Mouse (Mus musculus) frontal cortex, adult (tissue): Measurements from ENCODE around the gene Arpc4.
A peak's percentile ranks its signal among the peaks of the same experiment; 100 is the strongest.
"Not testable (repeated sequence)": the region's sequence is repeated elsewhere in the genome, so short reads cannot be mapped to it uniquely, and the experiment has no call there.

Source experiments
- ATAC-seq: cut with Nextera tagmentation; 2 replicates; pipeline ENCODE4 v1.9.2; 2017; ENCODE audit warnings: mild to moderate bottlenecking, moderate library complexity, mixed read lengths; ENCODE audit not compliant: low TSS enrichment

Gene Arpc4

DNA sequence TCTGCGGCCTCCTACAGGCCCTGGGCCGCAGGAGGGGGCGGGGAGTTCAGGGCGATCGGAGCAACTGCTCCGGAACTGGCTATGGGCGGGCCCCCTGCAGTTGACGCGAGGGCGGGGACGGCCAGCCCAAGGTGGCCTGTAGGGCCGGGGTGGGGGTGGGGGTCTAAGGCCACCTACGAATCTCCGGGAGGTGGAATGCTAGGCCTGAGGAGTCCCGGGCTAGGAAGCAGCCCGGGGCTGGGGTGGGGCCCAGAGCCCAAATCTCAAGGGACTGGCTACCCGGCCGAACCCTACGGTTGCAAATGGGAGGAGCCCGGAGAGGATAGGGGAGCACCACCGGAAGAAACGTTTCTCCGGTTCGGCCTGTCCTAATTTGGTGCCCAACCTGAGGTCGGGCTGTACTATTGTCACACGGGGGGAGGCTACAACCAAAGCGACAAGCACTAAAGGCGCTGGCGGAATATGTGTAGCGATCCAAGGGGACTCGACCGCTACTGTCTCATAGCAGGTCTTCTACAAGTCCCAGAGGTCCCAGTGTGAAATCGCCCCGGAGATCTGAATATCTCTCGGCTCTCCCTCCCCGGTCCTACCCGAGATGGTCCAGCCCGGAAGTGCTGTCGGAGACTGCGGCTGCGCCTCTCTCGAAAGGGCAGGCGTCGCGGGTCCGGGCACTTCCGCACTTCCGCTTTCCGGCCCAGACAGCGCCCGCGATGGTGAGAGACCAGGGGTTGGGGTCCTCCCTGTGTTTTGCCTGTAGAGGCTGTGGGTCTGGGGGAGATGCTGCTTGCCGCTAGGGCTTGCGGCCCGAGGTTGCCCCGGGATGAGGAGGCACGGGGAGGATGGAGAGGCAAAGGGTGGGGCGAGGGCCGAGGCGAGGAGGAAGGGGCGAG lies at the start of gene Arpc4, which contains the start of gene Tada3:
TSS of gene Arpc4 (plus strand) at position 620 of the 890 bp plus-strand sequence.
TSS of gene Tada3 (minus strand) at position 388 of the 890 bp plus-strand sequence.
- ATAC-seq, result peak; percentile 94

DNA sequence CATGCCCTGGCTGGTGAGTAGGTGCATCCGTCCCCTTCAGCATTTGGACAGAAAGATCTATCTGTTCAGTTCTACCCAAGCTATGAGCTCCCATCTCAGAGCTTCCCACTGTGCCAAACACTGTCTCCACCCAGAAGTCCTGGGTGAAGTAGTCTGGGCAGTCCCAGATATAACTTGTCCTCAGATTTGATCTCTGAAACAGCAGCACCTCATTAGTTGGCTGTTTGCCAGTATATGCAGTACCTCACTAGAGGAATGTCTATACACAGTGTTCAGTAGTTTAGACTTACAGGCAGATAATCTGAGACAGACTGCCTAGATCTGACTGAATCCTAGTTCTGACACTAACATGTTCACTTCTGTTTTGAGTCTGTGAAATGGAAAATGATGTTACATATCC lies 48.5 kb upstream of the Arpc4 start:
- ATAC-seq, result no peak

DNA sequence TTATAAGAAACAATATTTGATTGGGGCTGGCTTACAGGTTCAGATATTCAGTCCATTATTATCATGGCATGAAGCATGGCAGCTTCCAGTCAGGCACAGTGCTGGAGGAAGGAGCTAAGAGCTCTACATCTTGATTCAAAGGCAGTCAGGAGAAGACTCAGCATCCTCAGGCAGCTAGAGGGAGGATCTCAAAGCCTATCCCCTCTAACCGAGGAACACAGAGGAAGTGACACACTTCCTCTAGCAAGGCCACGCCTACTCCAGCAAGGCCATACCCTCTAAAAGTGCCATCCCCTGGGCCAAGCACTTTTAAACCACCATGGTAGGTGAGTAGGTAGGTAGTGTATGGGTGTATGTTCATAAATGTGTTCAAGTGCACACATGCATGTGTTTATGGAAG lies 47.4 kb upstream of the Arpc4 start:
- no peak for ATAC-seq

DNA sequence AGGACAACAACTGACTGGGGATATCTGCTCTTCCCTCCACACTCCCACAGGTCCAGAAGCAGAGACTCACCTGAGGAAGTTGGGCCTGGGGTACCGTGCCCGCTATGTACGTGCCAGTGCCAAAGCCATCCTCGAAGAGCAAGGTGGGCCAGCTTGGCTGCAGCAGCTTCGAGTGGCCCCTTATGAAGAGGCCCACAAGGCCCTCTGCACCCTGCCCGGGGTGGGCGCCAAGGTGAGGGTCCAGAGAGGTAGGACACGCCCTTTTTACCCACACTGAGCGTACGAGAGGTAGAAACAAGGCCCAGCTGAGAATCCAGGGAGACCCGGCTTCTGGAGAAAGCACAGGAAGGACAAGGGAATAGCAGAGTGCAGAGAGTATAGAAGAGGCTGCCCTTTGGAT lies 46.2 kb upstream of the Arpc4 start:
- ATAC-seq, result no peak

DNA sequence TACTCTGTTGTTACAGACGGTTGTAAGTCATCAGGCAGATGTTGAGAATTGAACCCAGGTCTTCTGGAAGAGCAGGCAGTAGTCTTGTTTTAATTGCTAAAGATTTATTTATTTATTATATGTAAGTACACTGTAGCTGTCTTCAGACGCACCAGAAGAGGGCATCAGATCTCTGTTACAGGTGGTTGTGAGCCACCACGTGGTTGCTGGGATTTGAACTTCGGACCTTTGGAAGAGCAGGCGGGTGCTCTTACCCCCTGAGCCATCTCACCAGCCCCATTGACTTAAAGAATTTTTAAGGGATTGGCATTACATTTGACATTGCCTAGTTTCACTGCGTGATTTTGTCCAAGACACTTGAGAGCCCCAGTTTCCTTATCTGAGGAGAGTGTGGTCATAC lies 45.2 kb upstream of the Arpc4 start:
- ATAC-seq, result not testable (repeated sequence)

DNA sequence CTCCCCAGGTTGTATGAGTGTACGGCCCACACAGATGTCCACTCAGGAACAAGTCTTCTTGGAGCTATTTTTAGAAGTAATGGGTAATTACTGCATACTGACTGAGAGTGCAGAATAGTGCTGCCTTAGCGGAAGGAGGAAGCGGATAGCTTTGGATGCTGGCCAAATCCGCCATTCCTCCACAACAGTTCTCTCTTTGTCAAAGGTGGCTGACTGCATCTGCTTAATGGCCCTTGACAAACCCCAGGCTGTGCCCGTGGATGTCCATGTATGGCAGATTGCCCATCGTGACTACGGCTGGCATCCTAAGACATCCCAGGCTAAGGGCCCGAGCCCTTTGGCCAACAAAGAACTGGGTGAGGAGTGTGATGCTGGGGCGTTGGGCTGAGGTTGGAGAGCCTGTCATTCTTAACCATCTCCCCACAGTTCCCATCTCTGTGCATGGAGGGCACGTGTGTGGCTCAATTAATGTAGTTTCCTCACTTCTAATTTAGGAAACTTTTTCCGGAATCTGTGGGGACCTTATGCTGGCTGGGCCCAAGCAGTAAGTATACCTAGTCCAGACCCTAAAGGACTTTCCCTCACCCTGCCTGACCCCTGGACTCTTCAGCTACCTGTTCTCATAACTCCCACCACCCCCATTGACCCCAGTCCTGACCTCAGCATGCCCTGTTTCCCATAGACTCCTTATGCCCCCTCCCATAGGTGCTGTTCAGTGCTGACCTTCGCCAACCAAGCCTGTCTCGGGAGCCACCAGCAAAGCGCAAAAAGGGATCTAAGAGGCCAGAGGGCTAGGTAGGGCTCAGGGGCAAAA lies 44.6 kb upstream of the Arpc4 start:
- ATAC-seq, result peak; percentile 20

DNA sequence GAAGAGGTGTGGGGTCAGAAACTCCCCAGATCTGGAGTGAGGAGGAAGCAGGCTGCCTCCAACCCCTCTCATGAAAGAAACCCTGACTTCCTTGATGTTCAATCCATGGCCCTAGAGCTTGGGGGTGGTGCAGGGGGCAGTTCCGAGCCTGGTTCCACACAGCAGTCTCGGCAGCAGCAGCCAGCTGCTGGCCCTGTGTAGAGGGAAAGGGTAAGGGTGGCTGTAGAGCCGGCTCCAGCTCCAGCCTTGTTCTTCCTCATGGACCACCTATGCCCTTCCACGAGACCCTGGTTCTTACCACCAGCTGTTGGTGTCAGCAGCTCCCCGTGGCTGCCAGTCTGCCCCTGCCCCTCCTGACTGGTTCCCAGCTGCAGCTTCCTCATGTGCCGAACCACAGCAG lies 43.7 kb upstream of the Arpc4 start:
- ATAC-seq, result no peak

DNA sequence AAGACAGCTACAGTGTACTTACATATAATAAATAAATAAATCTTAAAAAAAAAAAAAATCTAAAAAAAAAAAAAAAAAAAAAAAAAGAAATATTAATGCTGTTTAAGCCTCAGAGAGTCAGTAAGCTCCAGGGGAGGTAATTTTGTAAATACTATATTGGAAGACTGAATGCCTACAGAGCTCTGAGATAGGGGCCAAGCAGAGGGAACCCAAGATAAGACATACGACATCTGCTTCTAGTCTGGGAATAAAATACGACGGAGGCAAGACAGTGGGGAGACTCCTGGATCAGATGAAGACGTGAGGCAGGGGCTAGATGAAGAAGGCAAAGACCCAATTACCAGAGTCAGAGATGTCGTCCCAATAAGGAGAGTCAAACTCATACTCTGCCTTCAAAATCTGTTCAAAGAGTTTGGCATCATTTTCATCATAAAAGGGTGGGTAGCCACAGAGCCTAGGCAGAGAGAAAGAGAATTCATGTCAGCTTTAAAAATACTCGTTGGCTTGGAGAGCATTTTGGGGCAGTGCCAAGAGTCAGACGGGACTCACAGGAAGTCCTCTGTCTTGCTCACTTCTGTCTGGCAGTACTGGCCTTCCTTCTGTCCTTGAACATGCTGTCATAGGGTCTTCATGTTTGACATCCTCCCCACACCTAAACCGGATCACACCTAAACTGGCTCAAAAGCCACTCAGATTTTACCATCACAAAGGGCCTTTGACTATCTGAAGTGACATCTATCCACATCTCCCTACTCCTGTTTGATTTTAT lies 40.9 kb upstream of the Arpc4 start:
- ATAC-seq, result no peak

DNA sequence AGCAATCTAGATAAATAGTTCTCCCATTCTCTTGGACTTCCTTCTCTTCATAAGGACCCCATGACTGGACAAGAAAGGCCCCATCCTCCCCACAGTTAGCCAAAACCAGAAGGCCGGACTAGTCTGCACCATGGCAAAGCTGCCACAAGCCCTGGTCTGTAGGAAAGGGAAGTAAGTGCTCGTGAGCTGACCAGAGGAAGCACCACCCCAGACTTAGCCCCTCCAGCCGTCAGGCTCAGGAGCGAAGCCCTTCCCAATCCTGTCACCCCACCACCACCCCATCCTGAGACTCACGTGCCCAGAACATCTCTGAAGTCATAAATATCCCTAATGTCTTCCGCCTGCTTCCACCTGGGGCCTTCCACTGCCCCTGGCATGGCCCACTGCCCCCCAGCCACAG lies 36.3 kb upstream of the Arpc4 start:
- no peak for ATAC-seq

DNA sequence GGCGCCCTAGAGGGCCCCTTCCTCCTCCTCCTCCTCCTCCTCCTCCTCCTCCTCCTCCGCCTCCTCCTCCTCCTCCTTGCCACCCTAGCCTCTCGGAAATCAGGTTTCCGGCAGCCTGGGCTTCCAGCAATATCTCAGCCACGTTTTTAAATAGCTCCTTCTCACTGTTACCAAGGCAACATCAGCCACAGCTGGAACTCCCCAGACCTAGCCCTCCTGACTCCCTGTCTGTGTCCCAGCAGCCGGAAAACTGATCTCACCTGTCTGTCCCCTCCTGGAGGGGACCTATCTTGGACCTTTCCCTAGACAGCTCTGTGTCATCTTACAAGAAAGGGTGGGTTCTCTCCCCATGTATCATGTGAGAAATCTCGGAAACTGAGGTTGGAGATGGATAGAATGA lies 35.6 kb upstream of the Arpc4 start:
- peak; percentile 41; the same call in 1 of the 2 replicates for ATAC-seq

DNA sequence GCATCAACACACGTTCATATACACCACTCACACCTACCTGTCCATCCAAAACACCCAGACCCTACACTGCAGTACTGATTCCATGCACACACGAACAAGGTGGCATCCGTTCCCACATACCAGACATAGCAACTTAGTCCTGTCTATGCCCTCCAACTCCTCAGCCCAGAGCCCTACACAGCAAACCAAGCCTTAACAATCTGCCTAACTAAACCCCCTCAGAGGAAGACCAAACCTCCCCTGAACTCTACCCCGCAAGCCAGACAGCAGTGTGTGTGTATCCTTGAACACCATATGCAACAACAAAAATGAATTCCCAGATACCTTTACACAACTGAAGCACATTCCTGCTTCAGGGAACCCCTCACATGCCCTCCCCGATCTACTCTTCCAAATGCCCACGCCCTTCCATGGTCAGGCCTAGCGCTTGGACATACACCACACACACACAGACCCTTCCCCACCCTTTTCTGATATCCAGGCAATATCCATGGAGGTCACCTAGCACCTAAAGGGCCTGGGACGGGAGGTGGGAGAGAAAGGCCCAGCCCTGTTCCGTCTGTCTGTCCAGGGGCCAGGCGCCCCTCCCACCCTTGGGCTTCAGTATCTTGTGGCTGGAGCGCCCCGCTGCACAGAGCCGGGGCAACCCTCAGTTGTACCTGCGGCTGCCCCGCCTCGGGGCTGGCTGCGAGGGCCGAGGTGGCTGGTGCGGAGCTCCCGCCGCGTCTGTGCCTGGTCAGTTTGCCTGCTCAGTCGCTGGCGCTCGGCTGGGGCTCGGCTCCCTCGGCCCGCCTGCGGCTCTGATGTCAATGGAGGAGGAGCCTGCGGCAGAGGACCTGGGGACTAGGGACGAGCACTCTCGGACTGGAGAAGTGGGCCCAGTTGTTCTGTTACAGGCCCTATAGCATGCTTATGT lies 34.5 kb upstream of the Arpc4 start, which contains the start of gene Camk1:
TSS of gene Camk1 (minus strand) at position 808 of the 916 bp plus-strand sequence.
- ATAC-seq, result peak; percentile 89

DNA sequence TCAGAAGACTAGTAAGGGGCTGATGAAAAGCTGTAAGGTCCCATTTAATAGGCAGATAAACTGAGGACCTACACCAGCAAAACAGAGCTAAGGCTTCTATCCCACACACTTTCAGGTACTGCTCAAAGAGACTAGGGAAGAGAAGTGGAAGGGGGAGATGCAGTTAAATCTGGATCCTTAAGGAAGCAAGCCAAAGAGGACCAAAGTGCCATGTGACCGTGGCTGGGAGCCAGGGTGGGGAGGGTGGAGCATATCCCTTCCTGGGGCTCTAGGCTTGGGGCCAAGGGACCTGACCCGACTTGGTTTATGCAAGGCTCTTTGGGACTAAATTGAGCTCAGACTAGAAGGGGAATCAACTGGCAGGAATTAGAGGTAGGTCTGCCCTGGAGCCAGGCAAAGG lies 33.6 kb upstream of the Arpc4 start:
- ATAC-seq, result no peak

DNA sequence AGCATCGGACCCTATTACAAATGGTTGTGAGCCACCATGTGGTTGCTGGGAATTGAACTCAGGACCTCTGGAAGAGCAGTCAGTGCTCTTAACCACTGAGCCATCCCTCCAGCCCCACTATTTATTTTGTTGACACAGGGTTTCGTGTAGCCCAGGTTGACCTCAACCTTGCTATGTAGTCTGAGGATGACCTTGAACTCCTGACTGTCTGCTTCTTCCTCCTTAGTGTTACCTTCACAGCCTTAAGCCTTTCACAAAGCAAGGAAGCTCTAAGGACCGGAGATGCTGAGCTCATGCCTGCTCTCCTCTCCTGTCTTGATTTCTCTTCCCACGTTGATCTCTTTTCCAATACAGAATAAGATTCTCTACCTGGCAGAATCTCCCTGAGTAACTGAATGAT lies 31.0 kb upstream of the Arpc4 start:
- no peak for ATAC-seq

DNA sequence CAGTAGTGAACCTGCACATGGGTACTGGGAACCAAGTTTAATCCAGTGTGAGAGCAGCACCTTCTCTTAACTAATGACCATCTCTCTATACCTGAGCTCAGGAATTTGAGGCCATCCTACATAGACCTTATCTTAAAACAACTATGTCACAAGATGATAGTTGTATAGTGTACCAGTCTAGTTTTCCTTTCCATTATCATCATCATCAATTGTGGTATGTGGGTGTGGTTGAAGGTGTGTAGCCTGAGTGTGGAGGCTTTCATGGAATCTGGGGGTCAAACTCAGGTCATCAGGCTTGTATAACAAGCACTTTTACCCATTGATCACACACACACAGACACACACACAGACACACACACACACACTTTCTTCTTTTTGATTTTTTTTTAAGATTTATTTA lies 27.4 kb upstream of the Arpc4 start:
- ATAC-seq, result no peak

DNA sequence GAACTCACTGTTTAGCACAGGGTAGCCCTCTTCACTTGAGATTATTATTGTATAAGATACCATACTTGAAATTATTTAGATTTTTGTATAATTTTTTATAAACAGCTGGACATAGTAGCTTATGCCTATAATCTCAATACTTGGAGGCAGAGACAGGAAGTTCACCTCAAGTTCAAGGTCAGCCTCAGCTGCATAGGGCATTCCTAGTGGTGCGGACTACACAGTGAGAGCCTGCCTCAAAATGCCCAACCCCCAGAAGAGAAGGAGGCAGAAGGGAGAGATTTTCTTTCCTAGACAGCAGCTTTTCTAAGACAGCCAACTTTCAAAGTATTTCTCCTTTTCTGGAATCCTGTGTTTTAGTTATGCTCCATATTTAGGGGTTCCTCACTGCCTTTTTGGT lies 26.8 kb upstream of the Arpc4 start:
- no peak for ATAC-seq

DNA sequence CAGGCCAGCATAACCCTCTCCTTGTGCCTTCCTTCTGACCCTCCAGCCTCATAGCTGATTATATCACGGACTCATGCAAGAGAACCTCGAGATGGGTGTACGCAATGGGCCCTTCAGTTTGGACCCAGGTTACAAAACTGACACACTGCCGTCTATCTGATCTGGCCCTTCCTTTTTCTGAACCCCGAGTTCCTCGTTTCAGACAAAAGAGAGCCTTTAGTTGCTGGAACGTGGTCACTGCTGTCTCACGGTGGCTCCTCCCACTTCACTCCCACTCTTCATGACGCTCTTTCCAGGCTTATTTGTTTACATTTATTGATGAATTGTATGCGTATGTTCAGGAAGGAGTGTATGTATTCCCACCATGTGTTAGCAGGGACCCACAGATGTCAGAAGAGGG lies 26.3 kb upstream of the Arpc4 start:
- ATAC-seq, result no peak

DNA sequence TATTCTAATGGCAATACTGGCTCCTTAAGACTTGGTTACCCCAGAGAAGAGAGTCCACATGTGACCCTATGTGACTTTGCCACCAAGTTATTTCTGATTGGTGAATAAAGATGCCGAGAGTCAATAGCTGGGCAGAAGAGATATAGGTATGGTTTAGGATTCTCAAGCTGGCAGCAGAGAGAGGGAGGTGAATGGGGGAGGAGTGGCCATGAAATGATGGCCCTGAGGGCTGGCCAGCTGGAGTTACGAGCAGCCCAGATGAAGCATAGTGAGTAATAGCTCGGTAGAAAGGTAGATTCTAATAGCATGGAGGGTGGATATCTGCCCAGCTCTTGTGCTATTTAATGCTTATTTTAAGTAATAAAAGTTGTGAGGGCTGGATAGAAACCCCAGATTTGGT lies 25.1 kb upstream of the Arpc4 start:
- ATAC-seq, result no peak

DNA sequence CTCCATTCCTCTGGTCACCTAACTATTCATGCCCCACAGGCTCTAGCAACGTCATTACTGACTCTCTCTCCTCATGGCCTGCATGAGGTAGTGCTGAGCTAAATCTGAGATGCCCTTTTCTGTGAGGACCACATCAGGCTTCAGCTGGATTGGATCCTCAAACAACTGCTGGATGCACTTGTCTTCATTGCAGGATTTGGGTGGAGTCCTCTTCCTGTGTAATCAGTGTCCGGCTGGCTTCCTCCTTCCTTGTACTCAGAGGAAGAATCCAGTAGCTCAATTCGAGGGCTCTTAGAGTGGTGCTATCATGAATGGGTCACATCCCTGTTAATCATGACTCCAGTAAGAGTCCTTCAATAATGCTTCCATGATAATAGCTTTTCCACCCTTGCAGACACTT lies 24.2 kb upstream of the Arpc4 start:
- ATAC-seq, result no peak

DNA sequence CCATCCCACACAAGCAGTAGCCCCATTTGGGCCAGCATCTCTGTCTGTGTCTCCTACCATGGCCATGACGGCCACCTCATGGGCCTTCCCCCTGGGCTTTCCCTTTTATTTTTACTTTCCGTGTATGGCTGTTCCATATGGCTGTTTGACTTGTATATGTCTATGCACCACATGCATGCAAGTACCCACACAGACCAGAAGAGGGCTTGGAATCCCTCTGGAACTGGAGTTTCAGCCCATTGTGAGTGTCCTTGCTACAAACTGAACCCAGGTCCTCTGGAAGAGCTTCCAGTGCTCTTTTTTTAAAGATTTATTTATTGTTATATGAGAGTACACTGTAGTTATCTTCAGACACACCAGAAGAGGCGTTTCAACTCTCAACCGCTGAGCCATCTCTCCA lies 16.4 kb upstream of the Arpc4 start:
- no peak for ATAC-seq

DNA sequence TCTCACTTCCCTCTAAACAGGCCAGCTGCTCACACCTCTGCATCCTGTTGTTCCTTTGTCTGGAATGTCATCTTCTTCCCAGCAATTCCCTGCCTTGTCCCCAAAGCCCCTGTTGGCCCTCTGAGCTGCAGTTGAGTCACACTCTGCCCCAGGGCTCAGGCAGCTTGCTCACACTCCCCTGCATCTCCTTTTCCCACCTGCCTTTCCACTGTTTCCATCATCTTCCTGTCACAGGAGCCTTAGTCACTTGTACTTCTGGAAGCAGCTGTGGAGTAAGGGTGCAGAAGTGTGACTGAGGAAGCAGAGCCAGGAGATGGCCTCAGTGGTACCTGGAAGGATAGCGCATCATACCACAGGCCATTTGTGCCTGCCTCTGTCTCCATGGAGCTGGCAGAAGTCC lies 15.7 kb upstream of the Arpc4 start:
- no peak for ATAC-seq

DNA sequence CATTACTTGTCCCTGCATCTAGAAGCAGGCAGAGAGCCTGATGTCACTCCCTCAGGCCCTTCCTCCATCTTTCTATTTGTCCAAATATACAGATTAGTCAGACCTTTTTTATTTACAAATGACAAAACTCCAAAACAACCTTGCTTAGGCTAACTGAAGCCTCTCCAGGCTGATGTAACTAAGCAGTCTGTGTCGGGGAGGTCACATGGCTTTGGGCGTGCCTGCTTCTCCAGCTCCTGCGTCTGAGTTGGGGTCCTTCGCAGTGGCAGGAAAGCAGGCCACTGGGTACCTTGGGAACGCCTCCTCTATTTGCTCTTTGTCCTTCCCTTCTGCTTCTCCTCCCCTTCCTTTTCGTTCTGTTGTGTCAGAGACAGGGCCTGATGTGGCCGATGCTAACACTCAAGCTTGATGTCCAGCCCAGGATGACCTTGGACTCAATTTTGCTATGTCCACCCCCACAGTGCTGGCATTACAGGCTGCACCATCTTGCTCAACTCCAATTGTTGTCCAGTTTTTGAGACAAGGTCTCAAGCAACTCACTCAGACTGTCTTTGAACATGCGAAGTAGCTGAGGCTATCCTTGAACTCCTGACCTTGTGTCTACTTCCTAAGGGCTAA lies 13.3 kb upstream of the Arpc4 start:
- ATAC-seq, result no peak
